Mouse (Mus musculus): ENCODE results near the gene Xrcc4.

Gene Xrcc4

GRCm38 (mm10) chr13:89739696-89740242, 349.6 kb downstream of the Xrcc4 start:
- DNase-seq (ENCODE audit: low spot score in 2 of 2): no peak

- peak; percentile 53 to 71 for DNase-seq (ENCODE audit: low spot score in 2 of 2)
These were observed 350.4 kb downstream of the Xrcc4 start for GRCm38 (mm10) chr13:89738776-89739695.

GRCm38 (mm10) chr13:89738275-89738674, 351.1 kb downstream of the Xrcc4 start:
- no peak for DNase-seq (ENCODE audit: low spot score in 2 of 2)

- no peak for DNase-seq (ENCODE audit: low spot score in 2 of 2)
These were observed 354.3 kb downstream of the Xrcc4 start for GRCm38 (mm10) chr13:89735111-89735510.

- no peak for DNase-seq (ENCODE audit: low spot score in 2 of 2)
These were observed 362.9 kb downstream of the Xrcc4 start for GRCm38 (mm10) chr13:89726492-89726891.

Measured in right cerebral cortex, adult 2 months (tissue).